Mouse (Mus musculus) liver, embryonic 12.5 days (tissue): ENCODE measurements around the gene Zfp609. TPM values are rescaled to one million over a fixed set of nuclear protein-coding genes. Genes with fewer than 3 reads are reported as not detected.
A peak's percentile ranks its signal among the peaks of the same experiment; 100 is the strongest.

Experiments
- ATAC-seq: fragments of 200-750 bp; cut with Nextera tagmentation; 2 replicates; pipeline ENCODE4 v1.8.0; 2017; ENCODE audit warnings: moderate number of reproducible peaks, mild to moderate bottlenecking, moderate library complexity
- H3K27ac ChIP-seq: fragments of 300-500 bp; sonication (generic); 2 replicates; pipeline ENCODE4 v1.5.1; 2016; ENCODE audit warnings: mild to moderate bottlenecking
- H3K27me3 ChIP-seq: fragments of 300-500 bp; sonication (generic); replicated peaks from 2 replicates; pipeline ENCODE4 v1.6.1; 2016; ENCODE audit warnings: mild to moderate bottlenecking, moderate library complexity
- H3K36me3 ChIP-seq: fragments of 300-500 bp; sonication (generic); 2 replicates; pipeline ENCODE4 v1.6.1; 2016; ENCODE audit warnings: mild to moderate bottlenecking, moderate library complexity
- H3K4me1 ChIP-seq: fragments of 300-500 bp; sonication (generic); 2 replicates; pipeline ENCODE4 v1.6.1; 2016
- H3K4me2 ChIP-seq: fragments of 300-500 bp; sonication (generic); 2 replicates; pipeline ENCODE4 v1.6.1; 2016; ENCODE audit warnings: mild to moderate bottlenecking, moderate library complexity
- H3K4me3 ChIP-seq: fragments of 300-500 bp; sonication (generic); 2 replicates; pipeline ENCODE4 v1.5.1; 2016; ENCODE audit warnings: mild to moderate bottlenecking, moderate library complexity
- H3K9ac ChIP-seq: fragments of 300-500 bp; sonication (generic); 2 replicates; pipeline ENCODE4 v1.6.1; 2016; ENCODE audit warnings: mild to moderate bottlenecking, moderate library complexity
- H3K9me3 ChIP-seq: fragments of 300-500 bp; sonication (generic); replicated peaks from 2 replicates; pipeline ENCODE4 v1.6.1; 2016; ENCODE audit warnings: mild to moderate bottlenecking, moderate library complexity
- WGBS: fragments of 180-500 bp; shearing (Covaris S2); methylation state at CpG from one replicate; pipeline ENCODE4 v1.1.7; 2016; ENCODE audit not compliant: insufficient replicate concordance; 5-methylcytosine and 5-hydroxymethylcytosine counted together
- polyA plus RNA-seq: library from polyadenylated mRNA; unstranded; fragments of >200 nt; fragmentation: Nextera tagmentation; extraction: Ambion mirVana; gene quantifications from 2 replicates; pipeline ENCODE4 v1.2.1, GENCODE M21; 2016

Zfp609 gene
- polyA plus RNA-seq, 1 experiment from 2014 or later: 3.8 TPM

DNA sequence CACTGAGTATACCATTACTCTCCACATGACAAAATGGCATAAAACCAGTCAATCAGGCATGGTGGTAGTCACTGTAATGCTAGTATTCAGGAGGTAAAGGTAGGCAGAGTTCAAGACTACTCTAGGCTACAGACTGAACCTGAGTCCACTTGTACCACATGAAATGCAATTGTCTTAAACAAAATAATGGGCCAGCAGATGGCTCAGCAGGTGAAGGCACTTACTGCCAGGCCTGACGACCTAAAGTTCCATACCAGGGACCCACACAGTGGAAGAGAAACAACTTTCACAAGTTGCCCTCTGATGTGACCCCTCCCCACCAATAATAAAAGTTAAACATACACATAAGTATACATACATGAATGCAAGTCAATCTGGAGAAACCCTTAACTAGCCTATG is 19.5 kb downstream of the Zfp609 start:
- Histone ChIP-seq H3K27ac (no peak overlapping the region), H3K36me3 (no peaks in the 10 kb centered on the region), H3K9me3 (no peaks in the 10 kb centered on the region), H3K4me1 (peaks cover 35% of the 10 kb centered on the region), H3K4me3 (no peak overlapping the region), H3K27me3 (no peaks in the 10 kb centered on the region), H3K4me2 (no peak overlapping the region), H3K9ac (no peak overlapping the region)
- ATAC-seq: no peak
- WGBS: 68% methylated on average over 1 of the region's 1 CpGs

GRCm38 (mm10) chr9:65807251-65807650 is 20.1 kb downstream of the Zfp609 start:
- Histone ChIP-seq H3K4me3 (no peak overlapping the region), H3K9me3 (no peaks in the 10 kb centered on the region), H3K27me3 (no peaks in the 10 kb centered on the region), H3K27ac (no peak overlapping the region), H3K4me1 (peaks cover 32% of the 10 kb centered on the region), H3K36me3 (no peaks in the 10 kb centered on the region), H3K4me2 (no peak overlapping the region), H3K9ac (no peak overlapping the region)
- 75% methylated on average over 5 of the region's 5 CpGs for WGBS
- ATAC-seq: no peak

DNA sequence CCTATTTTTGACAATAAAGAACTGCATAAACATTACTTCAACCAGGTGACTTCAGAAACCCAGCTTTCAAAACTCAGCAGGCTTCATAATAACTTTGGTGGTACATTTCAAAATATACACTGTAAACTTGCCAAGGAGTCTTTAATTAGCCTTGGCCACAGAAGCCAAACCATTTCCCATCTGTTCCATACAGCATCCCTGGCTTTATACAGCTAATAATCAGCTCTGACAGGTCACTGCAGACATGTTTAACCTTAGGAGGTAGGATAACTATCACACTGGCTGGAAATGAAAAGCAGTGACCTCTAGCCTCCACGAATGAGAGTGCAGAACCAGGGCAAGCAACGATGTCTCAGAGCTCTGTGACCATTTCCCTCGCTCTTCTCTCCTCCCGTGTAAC is 27.6 kb downstream of the Zfp609 start:
- Histone ChIP-seq H3K4me2 (no peak overlapping the region), H3K9me3 (no peaks in the 10 kb centered on the region), H3K27me3 (no peaks in the 10 kb centered on the region), H3K27ac (no peak overlapping the region), H3K4me3 (no peak overlapping the region), H3K36me3 (peaks cover 5% of the 10 kb centered on the region), H3K4me1 (peaks cover 41% of the 10 kb centered on the region), H3K9ac (no peak overlapping the region)
- WGBS: 73% methylated on average over 4 of the region's 4 CpGs
- no peak for ATAC-seq

DNA sequence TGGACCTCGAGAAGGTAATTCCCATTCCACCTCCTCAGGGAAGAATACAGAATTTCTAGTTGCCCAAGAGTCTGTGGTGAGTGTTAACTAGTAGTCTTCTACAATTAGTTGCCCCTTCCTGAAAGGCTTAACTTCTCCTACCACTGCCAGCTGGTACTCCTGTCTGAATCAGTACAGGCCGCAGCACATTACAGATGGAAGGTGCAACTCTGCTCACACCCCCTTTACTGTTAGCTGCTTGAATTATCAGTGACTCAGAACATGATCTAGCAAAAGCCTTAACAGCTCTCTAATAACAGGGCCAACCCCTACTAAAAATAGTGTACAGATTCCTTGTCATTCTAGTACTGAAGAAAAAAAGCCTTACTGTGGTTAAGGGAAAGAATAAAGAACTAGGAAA is 31.7 kb downstream of the Zfp609 start:
- Histone ChIP-seq H3K4me1 (peaks cover 37% of the 10 kb centered on the region), H3K4me3 (no peak overlapping the region), H3K9me3 (no peaks in the 10 kb centered on the region), H3K27ac (no peak overlapping the region), H3K9ac (no peak overlapping the region), H3K36me3 (peaks cover 29% of the 10 kb centered on the region), H3K27me3 (no peaks in the 10 kb centered on the region), H3K4me2 (no peak overlapping the region)
- no peak for ATAC-seq
- WGBS: 53% methylated on average over 2 of the region's 2 CpGs

GRCm38 (mm10) chr9:65794313-65794712 is 33.1 kb downstream of the Zfp609 start:
- no peak overlapping the region for H3K4me3 ChIP-seq
- no peaks in the 10 kb centered on the region for H3K9me3 ChIP-seq
- no peak overlapping the region for H3K9ac ChIP-seq
- no peaks in the 10 kb centered on the region for H3K27me3 ChIP-seq
- no peak overlapping the region for H3K4me2 ChIP-seq
- H3K4me1 ChIP-seq: peaks cover 39% of the 10 kb centered on the region
- H3K27ac ChIP-seq: no peak overlapping the region
- peaks cover 29% of the 10 kb centered on the region for H3K36me3 ChIP-seq
- ATAC-seq: no peak
- 91% methylated on average over 7 of the region's 7 CpGs for WGBS

GRCm38 (mm10) chr9:65793506-65793905 is 33.9 kb downstream of the Zfp609 start:
- no peaks in the 10 kb centered on the region for H3K9me3 ChIP-seq
- H3K4me3 ChIP-seq: no peak overlapping the region
- no peak overlapping the region for H3K27ac ChIP-seq
- WGBS: 86% methylated on average over 3 of the region's 3 CpGs
- H3K27me3 ChIP-seq: no peaks in the 10 kb centered on the region
- no peak overlapping the region for H3K4me2 ChIP-seq
- H3K36me3 ChIP-seq: peaks cover 29% of the 10 kb centered on the region
- no peak overlapping the region for H3K9ac ChIP-seq
- no peak for ATAC-seq
- peaks cover 48% of the 10 kb centered on the region for H3K4me1 ChIP-seq

GRCm38 (mm10) chr9:65793086-65793485 is 34.3 kb downstream of the Zfp609 start:
- ATAC-seq: no peak
- Histone ChIP-seq H3K36me3 (peaks cover 29% of the 10 kb centered on the region), H3K27me3 (no peaks in the 10 kb centered on the region), H3K9me3 (no peaks in the 10 kb centered on the region), H3K27ac (no peak overlapping the region), H3K4me1 (peaks cover 52% of the 10 kb centered on the region), H3K4me3 (no peak overlapping the region), H3K4me2 (no peak overlapping the region), H3K9ac (no peak overlapping the region)
- WGBS: 82% methylated on average over 3 of the region's 3 CpGs

- H3K4me3 ChIP-seq: no peak overlapping the region
- no peak overlapping the region for H3K27ac ChIP-seq
- H3K9ac ChIP-seq: no peak overlapping the region
- peaks cover 63% of the 10 kb centered on the region for H3K4me1 ChIP-seq
- H3K9me3 ChIP-seq: no peaks in the 10 kb centered on the region
- H3K4me2 ChIP-seq: no peak overlapping the region
- no peaks in the 10 kb centered on the region for H3K27me3 ChIP-seq
- ATAC-seq: no peak
- H3K36me3 ChIP-seq: peaks cover 29% of the 10 kb centered on the region
Measured at GRCm38 (mm10) chr9:65791846-65792245, 35.5 kb downstream of the Zfp609 start.

DNA sequence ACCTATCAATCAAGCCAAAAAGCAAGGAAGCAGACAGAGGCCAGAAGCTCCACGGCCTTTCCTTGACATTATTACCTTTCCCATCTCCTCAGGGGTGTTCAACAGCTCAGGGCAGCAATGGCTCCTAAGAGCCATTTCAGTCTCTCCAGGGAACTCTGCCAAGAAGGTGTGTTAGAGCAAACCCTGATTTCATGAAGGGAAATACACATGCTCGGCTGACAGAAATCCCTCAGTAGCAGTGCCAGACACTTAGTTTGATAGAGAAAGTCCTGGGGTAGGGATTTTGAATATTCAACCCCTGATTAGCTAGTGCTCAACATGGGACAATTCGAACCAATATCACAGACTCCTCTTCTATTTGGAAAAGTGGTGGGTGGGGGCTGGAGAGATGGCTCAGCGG is 36.3 kb downstream of the Zfp609 start:
- Histone ChIP-seq H3K27ac (0 out of 2 replicates have a peak overlapping the region, but pooled peaks have one; percentile 21), H3K4me3 (no peak overlapping the region), H3K9ac (0 out of 2 replicates have a peak overlapping the region, but pooled peaks have one; percentile 8), H3K36me3 (peaks cover 29% of the 10 kb centered on the region), H3K9me3 (no peaks in the 10 kb centered on the region), H3K4me2 (no peak overlapping the region), H3K4me1 (peaks cover 63% of the 10 kb centered on the region), H3K27me3 (no peaks in the 10 kb centered on the region)
- WGBS: 71% methylated on average over 4 of the region's 4 CpGs
- ATAC-seq: no peak

GRCm38 (mm10) chr9:65789788-65790187 is 37.6 kb downstream of the Zfp609 start:
- H3K36me3 ChIP-seq: peaks cover 24% of the 10 kb centered on the region
- no peaks in the 10 kb centered on the region for H3K27me3 ChIP-seq
- no peak overlapping the region for H3K9ac ChIP-seq
- no peak for ATAC-seq
- H3K27ac ChIP-seq: no peak overlapping the region
- H3K4me2 ChIP-seq: no peak overlapping the region
- H3K9me3 ChIP-seq: no peaks in the 10 kb centered on the region
- no peak overlapping the region for H3K4me3 ChIP-seq
- H3K4me1 ChIP-seq: peaks cover 67% of the 10 kb centered on the region
- 79% methylated on average over 3 of the region's 3 CpGs for WGBS

DNA sequence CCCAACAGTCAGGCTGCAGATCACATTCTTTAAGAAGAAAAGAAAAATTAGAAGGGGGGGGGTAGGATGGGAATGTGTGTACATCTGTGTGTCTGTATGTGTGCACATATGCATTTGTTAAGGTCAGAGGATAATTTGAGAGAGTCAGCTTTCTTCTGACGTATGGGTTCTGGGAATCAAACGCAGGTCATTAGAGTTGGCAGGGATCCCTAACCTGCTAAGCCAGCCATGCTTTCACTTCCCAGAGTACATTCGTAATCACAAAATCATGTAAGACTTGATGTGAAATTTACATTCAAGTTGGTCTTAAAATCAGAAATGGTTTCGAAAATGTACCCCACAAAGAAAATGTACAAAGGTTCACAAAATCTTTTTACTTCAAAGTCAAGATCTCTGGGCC is 38.8 kb downstream of the Zfp609 start:
- Histone ChIP-seq H3K4me1 (peaks cover 75% of the 10 kb centered on the region), H3K4me3 (no peak overlapping the region), H3K9me3 (no peaks in the 10 kb centered on the region), H3K9ac (no peak overlapping the region), H3K36me3 (peaks cover 12% of the 10 kb centered on the region), H3K4me2 (no peak overlapping the region), H3K27ac (peak overlapping the region; percentile 53; the same call in 1 of the 2 replicates), H3K27me3 (no peaks in the 10 kb centered on the region)
- 84% methylated on average over 4 of the region's 4 CpGs for WGBS
- ATAC-seq: no peak

DNA sequence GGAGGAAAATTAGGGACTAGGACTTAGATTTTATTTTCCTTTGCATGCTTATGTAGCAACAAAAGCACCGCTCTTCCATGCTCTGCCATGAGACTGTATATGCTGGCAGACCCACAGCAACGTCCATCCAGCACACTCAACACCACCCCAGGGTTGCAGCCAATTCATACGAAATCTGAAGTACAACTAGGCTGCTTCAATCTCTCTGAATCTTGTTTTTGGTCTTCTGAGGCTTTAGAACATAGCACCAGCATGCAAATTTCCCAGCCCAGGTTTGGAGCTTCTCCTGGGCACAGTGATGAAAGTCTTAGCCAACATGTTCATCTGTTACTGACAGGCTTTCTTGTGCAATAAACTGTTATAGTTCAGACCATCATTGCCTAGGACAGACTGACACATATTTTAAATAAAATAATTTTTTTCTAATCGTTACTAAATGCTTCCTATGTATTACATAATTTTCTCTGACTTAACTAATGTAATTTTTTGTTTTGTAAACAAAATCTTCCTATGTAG is 39.5 kb downstream of the Zfp609 start:
- H3K9ac ChIP-seq: 0 out of 2 replicates have a peak overlapping the region, but pooled peaks have one; percentile 37
- no peak for ATAC-seq
- no peak overlapping the region for H3K4me3 ChIP-seq
- no peaks in the 10 kb centered on the region for H3K27me3 ChIP-seq
- peaks cover 6% of the 10 kb centered on the region; the same call in 1 of the 2 replicates for H3K36me3 ChIP-seq
- H3K4me1 ChIP-seq: peaks cover 80% of the 10 kb centered on the region
- no peaks in the 10 kb centered on the region for H3K9me3 ChIP-seq
- 32% methylated on average over 4 of the region's 4 CpGs for WGBS
- H3K27ac ChIP-seq: peak overlapping the region; percentile 79
- peak overlapping the region; percentile 60 for H3K4me2 ChIP-seq
